Mouse (Mus musculus) adipocyte (in vitro differentiated cells): ENCODE data around the gene Srsf2.

Experiments used
- DNase-seq: peaks from one replicate; pipeline ENCODE4 v3.0.0-alpha.2; 2016; ENCODE audit warnings: low spot score

Srsf2 gene

DNA sequence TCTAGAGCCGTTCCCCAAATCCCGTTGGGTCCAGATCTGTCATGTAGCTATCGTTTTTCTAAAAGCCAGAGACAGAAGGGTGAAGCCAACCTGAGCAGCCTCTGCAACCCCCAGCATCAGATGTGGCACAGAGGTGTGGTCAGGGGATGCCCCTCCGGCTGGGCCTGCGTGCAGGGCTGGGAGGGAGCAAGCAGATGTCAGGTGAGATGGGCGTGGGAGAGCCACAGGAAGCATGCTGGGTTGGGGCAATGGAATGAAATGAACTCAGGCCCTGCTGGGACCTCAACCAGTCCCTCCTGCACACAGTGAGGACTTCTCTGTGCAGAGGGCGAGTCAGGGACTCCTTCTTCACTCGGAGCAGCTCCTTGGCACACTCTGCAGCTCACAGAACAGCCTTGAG, 43.4 kb downstream of the Srsf2 start:
- DNase-seq, result no peak

DNA sequence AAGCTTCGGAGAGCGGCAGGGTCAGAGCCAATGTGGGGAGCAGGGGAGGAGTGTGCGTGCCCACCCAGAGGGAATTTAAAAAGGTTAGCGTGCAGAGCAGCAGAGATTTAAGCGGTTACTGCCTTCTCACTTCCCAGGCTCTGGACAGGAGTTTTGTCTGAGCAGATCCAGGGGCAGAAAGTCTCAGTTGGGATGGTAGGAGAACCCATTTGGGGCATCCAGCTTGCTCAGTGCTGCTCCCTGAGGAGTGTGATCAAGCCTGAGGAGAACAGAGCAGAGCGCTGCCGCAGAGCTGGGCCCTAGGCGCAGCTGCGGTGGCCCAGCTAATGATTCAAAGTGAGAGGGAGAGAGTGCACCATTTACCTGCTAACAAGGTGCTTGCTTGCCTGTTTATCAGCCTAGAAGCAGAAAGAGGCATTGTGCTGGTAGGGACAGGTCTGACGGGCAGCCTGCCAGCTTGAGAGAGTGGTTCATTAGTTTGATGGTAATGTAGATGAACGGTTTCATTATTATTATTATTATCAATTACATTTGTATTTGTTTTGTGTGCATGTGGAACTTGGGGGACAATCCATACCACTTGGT, 44.0 kb downstream of the Srsf2 start:
- DNase-seq, result no peak

DNA sequence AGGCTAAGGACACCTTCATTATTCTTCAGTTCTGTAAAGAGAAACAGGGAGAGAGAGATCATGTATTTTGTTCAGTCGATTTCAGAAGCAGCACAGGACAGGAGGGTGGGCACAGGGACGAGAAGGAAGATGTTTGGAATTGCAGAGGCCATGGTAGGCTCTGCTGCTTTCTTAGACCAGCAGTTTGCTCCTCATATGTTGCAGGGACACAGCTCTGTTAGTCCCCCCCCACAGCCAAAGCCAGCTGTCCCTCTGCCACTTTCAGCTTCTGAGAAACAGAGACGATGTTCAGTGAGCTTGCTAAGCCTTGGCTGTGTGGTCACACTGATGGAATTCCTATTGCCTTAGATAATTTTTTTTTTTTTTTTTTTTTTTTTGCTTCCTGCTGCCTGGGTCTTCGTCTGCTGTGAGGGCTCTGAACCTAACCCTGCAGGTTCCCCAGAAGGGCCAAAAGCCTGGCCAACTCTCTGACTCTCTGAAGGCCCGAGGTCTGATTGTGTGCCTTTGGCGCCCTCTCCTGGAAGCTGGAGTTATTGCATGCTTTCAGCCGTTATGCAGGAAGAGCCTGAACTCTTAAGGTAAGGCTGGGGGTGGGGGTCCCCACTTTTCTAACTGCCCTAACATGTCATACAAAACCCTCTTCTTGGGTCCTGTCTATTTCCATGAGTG, 44.8 kb downstream of the Srsf2 start:
- DNase-seq, result peak; percentile 93

DNA sequence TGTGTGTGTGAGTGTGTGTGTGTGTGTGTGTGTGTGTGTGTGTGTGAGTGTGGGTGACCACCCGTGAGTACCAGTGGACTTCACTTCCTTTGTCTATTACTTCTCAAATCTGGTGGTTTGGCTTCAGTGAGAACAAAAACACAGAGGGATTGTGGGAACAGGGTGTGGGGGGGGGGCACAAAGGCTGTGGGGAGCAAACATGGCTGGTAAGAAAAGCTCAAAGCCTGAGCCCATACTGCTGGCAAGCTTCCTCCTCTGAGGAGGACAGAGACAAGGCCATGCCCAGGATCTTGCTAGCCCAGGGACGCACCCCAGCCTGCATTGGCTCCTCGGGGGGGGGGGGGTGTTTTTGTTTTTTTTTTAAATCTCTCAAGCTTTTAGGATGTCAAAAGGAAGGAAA, 45.4 kb downstream of the Srsf2 start:
- no peak for DNase-seq

DNA sequence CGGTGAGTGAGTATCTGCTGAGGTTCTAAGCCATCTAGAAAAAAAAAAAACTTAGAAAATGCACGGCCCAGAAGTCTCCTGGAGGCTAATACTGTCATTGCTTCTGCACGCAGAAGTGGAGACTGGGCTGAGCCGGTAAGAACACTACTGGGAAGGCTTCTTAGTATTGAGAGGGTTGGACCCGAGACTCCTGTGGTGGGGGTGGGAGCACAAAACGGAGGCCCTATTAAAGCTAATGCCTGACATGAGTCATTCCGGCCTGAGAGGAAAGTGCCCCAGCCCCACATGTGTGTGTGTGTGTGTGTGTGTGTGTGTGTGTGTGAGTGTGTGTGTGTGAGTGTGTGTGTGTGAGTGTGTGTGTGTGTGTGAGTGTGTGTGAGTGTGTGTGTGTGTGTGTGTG, 45.8 kb downstream of the Srsf2 start:
- no peak for DNase-seq

DNA sequence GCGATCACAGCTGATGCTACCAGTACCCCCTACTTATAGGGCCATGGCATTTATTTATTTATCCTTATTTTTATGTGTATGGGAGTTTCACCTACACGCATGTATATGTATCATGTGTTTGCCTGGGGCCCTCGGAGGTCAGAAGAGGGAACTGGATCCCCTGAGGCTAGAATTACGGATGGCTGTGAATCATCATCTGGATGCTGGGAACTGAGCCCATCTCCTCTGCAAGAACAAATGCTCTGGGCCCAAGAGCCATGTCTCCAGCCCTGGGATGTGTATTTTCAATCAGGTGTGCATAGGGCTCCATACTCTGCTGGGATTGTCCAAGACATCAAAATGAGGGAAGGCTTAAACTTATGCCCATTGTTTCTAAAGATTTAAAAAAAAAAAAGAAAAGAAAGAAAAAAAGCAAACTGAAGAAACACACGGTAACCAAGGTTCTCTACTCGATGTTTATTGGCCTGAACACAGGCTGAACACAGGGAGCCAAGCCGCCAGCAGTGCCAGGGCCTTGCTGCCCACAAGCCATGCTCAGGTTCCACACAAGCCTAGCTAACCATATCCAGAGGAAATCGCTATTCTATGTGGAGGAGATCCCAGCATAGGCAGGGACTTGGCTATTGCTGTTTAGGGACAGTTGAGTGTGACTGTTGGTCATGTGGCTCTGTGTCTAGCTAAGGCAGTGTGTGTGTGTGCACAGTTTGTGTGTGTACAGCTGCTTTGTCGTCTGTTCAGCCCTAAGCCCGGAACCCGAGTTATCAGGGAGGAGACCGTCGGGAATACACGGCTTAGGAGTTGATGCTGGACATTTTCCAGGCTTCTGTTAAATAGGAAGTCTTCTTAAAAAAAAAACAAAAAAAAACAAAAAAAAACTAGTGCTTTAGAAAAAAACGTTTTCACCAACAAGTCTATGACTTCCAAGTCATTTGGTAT, 46.5 kb downstream of the Srsf2 start:
- peak; percentile 35 for DNase-seq

DNA sequence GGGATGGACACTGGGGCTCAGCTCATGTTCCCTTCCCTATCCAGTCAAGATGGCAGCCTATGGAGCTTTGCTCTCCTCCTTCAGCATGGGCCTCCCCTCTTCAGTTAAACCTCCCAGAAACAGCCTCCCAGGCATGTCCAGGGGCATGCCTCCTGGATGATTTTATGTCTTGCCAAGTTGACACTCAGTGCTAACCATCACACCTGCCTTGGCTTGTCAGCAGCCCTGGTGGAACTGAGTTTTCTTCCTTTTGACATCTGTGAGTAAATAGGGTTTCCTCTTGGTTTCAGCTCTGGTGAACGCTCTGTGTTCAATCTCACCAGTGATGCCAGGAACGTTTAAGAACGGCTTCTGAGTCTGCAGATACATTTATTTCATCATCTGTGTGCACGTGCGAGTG, 50.2 kb downstream of the Srsf2 start:
- no peak for DNase-seq

DNA sequence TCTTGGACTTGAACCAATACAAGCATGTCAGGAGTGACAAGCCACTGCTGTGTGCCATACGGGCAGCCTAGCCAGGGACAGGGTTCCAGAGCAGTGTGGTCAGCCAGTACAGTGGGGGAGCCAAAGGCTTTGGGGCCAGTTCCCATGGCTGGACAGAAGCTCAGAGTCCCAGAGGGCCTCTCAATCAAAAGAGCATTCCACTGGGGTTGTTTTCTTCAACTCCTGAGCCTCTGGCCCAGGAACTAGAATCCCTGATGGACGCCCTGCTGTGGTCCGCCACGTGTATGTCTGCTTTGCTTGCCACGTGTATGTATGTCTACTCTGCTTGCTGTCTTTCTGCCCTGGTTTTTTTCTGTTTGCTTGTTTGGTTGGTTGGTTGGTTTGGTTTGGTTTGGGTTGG, 51.8 kb downstream of the Srsf2 start:
- DNase-seq, result peak; percentile 66
